Mouse (Mus musculus): Measurements from ENCODE around the gene Tjap1. TPM values are rescaled to one million over a fixed set of nuclear protein-coding genes. Genes with fewer than 3 reads are reported as not detected.

Gene Tjap1
- polyA plus RNA-seq, 2 experiments: 7.7 to 11.0 TPM

GRCm38 (mm10) chr17:46322046-46322823 is 39.4 kb upstream of the Tjap1 start:
- TF ChIP-seq EP300 (IDR thresholded peaks at IDR 0.05; ENCODE audit: low read depth) (no peak), CTCF (IDR thresholded peaks at IDR 0.05; ENCODE audit: low read depth) (no peak)
- H3K4me3 ChIP-seq (ENCODE audit: insufficient read depth in 1 of 2, low read depth in 2 of 2, low read length in 2 of 2): no peak overlapping the region
- H3K27ac ChIP-seq: no peak overlapping the region
- DNase-seq (ENCODE audit: low read depth in 3 of 3, low spot score in 3 of 3) (no peak), ATAC-seq (ENCODE audit: insufficient read depth) (no peak)
- no peak overlapping the region for H3K4me2 ChIP-seq (ENCODE audit: low read depth)
- H3K9me3 ChIP-seq (ENCODE audit: control insufficient read depth, low read length): no peaks in the 10 kb centered on the region
- H3K9ac ChIP-seq (replicated peaks): no peak overlapping the region
- H3K36me3 ChIP-seq (replicated peaks; ENCODE audit: control insufficient read depth, insufficient read depth, low read depth): no peaks in the 10 kb centered on the region
- WGBS (ENCODE audit: insufficient replicate concordance): 74% methylated on average over 14 of the region's 14 CpGs
- H3K4me1 ChIP-seq (replicated peaks; ENCODE audit: control insufficient read depth in 2 of 2, insufficient read depth in 2 of 2, low read length in 1 of 2): peaks cover 0 to 3% of the 10 kb centered on the region in 2 experiments; a peak in 2 of 4 replicates
- no peaks in the 10 kb centered on the region for H3K27me3 ChIP-seq (ENCODE audit: control insufficient read depth, insufficient read depth, low read length)

GRCm38 (mm10) chr17:46320492-46320891 is 37.7 kb upstream of the Tjap1 start:
- Histone ChIP-seq H3K4me2 (ENCODE audit: low read depth) (no peak overlapping the region), H3K36me3 (replicated peaks; ENCODE audit: control insufficient read depth, insufficient read depth, low read depth) (no peaks in the 10 kb centered on the region), H3K27me3 (ENCODE audit: control insufficient read depth, insufficient read depth, low read length) (no peaks in the 10 kb centered on the region), H3K27ac (no peak overlapping the region), H3K4me1 (replicated peaks; ENCODE audit: control insufficient read depth in 2 of 2, insufficient read depth in 2 of 2, low read length in 1 of 2) (no peaks in the 10 kb centered on the region), H3K9me3 (ENCODE audit: control insufficient read depth, low read length) (no peaks in the 10 kb centered on the region), H3K4me3 (ENCODE audit: insufficient read depth in 1 of 2, low read depth in 2 of 2, low read length in 2 of 2) (no peak overlapping the region), H3K9ac (replicated peaks) (no peak overlapping the region)
- DNase-seq (ENCODE audit: low read depth in 3 of 3, low spot score in 3 of 3): no peak
- TF ChIP-seq CTCF (IDR thresholded peaks at IDR 0.05; ENCODE audit: low read depth) (no peak), EP300 (IDR thresholded peaks at IDR 0.05; ENCODE audit: low read depth) (no peak)
- ATAC-seq (ENCODE audit: insufficient read depth): no peak
- 60% methylated on average over 6 of the region's 6 CpGs for WGBS (ENCODE audit: insufficient replicate concordance)

GRCm38 (mm10) chr17:46315813-46316212 is 33.0 kb upstream of the Tjap1 start:
- WGBS (ENCODE audit: insufficient replicate concordance): 60% methylated on average over 10 of the region's 10 CpGs
- no peaks in the 10 kb centered on the region for H3K9me3 ChIP-seq (ENCODE audit: control insufficient read depth, low read length)
- no peak overlapping the region for H3K4me3 ChIP-seq (ENCODE audit: insufficient read depth in 1 of 2, low read depth in 2 of 2, low read length in 2 of 2)
- H3K36me3 ChIP-seq (replicated peaks; ENCODE audit: control insufficient read depth, insufficient read depth, low read depth): no peaks in the 10 kb centered on the region
- no peak overlapping the region for H3K4me2 ChIP-seq (ENCODE audit: low read depth)
- no peaks in the 10 kb centered on the region for H3K4me1 ChIP-seq (replicated peaks; ENCODE audit: control insufficient read depth in 2 of 2, insufficient read depth in 2 of 2, low read length in 1 of 2)
- no peak overlapping the region for H3K27ac ChIP-seq
- DNase-seq (ENCODE audit: low read depth in 3 of 3, low spot score in 3 of 3) (no peak), ATAC-seq (ENCODE audit: insufficient read depth) (no peak)
- TF ChIP-seq CTCF (IDR thresholded peaks at IDR 0.05; ENCODE audit: low read depth): no peak
- no peak for TF ChIP-seq EP300 (IDR thresholded peaks at IDR 0.05; ENCODE audit: low read depth)
- no peaks in the 10 kb centered on the region for H3K27me3 ChIP-seq (ENCODE audit: control insufficient read depth, insufficient read depth, low read length)
- H3K9ac ChIP-seq (replicated peaks): no peak overlapping the region

GRCm38 (mm10) chr17:46313135-46313715 is 30.4 kb upstream of the Tjap1 start:
- ATAC-seq (ENCODE audit: insufficient read depth) (no peak), DNase-seq (ENCODE audit: low read depth in 3 of 3, low spot score in 3 of 3) (no peak)
- TF ChIP-seq EP300 (IDR thresholded peaks at IDR 0.05; ENCODE audit: low read depth) (no peak), CTCF (IDR thresholded peaks at IDR 0.05; ENCODE audit: low read depth) (no peak)
- Histone ChIP-seq H3K27me3 (ENCODE audit: control insufficient read depth, insufficient read depth, low read length) (no peaks in the 10 kb centered on the region), H3K4me1 (replicated peaks; ENCODE audit: control insufficient read depth in 2 of 2, insufficient read depth in 2 of 2, low read length in 1 of 2) (no peaks in the 10 kb centered on the region), H3K36me3 (replicated peaks; ENCODE audit: control insufficient read depth, insufficient read depth, low read depth) (no peaks in the 10 kb centered on the region), H3K27ac (no peak overlapping the region), H3K9me3 (ENCODE audit: control insufficient read depth, low read length) (no peaks in the 10 kb centered on the region), H3K4me2 (ENCODE audit: low read depth) (no peak overlapping the region), H3K4me3 (ENCODE audit: insufficient read depth in 1 of 2, low read depth in 2 of 2, low read length in 2 of 2) (no peak overlapping the region), H3K9ac (replicated peaks) (no peak overlapping the region)
- 71% methylated on average over 9 of the region's 9 CpGs for WGBS (ENCODE audit: insufficient replicate concordance)

DNA sequence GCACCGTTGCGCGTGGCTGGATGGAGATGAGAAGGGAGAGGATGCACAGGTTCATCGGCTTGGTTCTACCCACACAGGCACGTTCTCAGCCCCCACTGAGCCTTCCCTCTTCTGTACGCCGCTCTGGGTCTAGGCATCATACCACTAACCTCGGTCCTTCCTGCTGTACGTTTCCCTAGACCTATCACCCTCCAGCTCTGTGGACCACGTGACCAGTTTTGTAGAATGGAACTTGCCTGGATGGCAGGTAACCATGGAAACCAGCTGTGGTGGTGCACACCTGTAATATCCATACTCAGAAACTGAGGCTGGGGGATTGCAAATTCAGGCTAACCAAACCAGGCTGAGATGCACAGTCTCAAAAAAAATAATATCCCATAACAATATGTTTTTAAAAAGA is 27.7 kb upstream of the Tjap1 start:
- H3K9me3 ChIP-seq (ENCODE audit: control insufficient read depth, low read length): no peaks in the 10 kb centered on the region
- no peaks in the 10 kb centered on the region for H3K27me3 ChIP-seq (ENCODE audit: control insufficient read depth, insufficient read depth, low read length)
- H3K4me2 ChIP-seq (ENCODE audit: low read depth): no peak overlapping the region
- WGBS (ENCODE audit: insufficient replicate concordance): 67% methylated on average over 10 of the region's 10 CpGs
- H3K36me3 ChIP-seq (replicated peaks; ENCODE audit: control insufficient read depth, insufficient read depth, low read depth): no peaks in the 10 kb centered on the region
- no peaks in the 10 kb centered on the region for H3K4me1 ChIP-seq (replicated peaks; ENCODE audit: control insufficient read depth in 2 of 2, insufficient read depth in 2 of 2, low read length in 1 of 2)
- TF ChIP-seq CTCF (IDR thresholded peaks at IDR 0.05; ENCODE audit: low read depth) (no peak), EP300 (IDR thresholded peaks at IDR 0.05; ENCODE audit: low read depth) (no peak)
- ATAC-seq (ENCODE audit: insufficient read depth) (no peak), DNase-seq (ENCODE audit: low read depth in 3 of 3, low spot score in 3 of 3) (no peak)
- H3K27ac ChIP-seq: no peak overlapping the region
- H3K4me3 ChIP-seq (ENCODE audit: insufficient read depth in 1 of 2, low read depth in 2 of 2, low read length in 2 of 2): no peak overlapping the region
- no peak overlapping the region for H3K9ac ChIP-seq (replicated peaks)

Measured in liver, embryonic 14.5 days (tissue).